Mouse (Mus musculus) lung, embryonic 15.5 days (tissue): ENCODE measurements around the gene Tmem140. TPM values are rescaled to one million over a fixed set of nuclear protein-coding genes. Genes with fewer than 3 reads are reported as not detected.

Source experiments
- ATAC-seq: fragments of 200-750 bp; cut with Nextera tagmentation; 2 replicates; pipeline ENCODE4 v1.8.0; 2017; ENCODE audit warnings: moderate number of reproducible peaks, borderline replicate concordance; ENCODE audit not compliant: low FRiP score, low TSS enrichment; ENCODE audit errors: extremely low read depth
- H3K27ac ChIP-seq: fragments of 300-500 bp; sonication (generic); 2 replicates; pipeline ENCODE4 v1.5.1; 2015; ENCODE audit warnings: moderate library complexity, mild to moderate bottlenecking, inconsistent platforms
- H3K27me3 ChIP-seq: fragments of 300-500 bp; sonication (generic); 2 replicates; pipeline ENCODE4 v1.6.1; 2015; ENCODE audit warnings: inconsistent platforms
- H3K36me3 ChIP-seq: fragments of 300-500 bp; sonication (generic); 2 replicates; pipeline ENCODE4 v1.6.1; 2015; ENCODE audit warnings: inconsistent platforms
- H3K4me1 ChIP-seq: fragments of 300-500 bp; sonication (generic); 2 replicates; pipeline ENCODE4 v1.6.1; 2015; ENCODE audit warnings: inconsistent platforms
- H3K4me2 ChIP-seq: fragments of 300-500 bp; sonication (generic); 2 replicates; pipeline ENCODE4 v1.6.1; 2015; ENCODE audit warnings: inconsistent platforms, mild to moderate bottlenecking, moderate library complexity
- H3K4me3 ChIP-seq: fragments of 300-500 bp; sonication (generic); 2 replicates; pipeline ENCODE4 v1.5.1; 2015; ENCODE audit warnings: mild to moderate bottlenecking, inconsistent platforms
- H3K9ac ChIP-seq: fragments of 300-500 bp; sonication (generic); 2 replicates; pipeline ENCODE4 v1.6.1; 2015; ENCODE audit warnings: inconsistent platforms
- H3K9me3 ChIP-seq: fragments of 300-500 bp; sonication (generic); 2 replicates; pipeline ENCODE4 v1.6.1; 2016; ENCODE audit warnings: inconsistent platforms
- WGBS: fragments of 180-500 bp; shearing (Covaris S2); methylation state at CpG from one replicate; pipeline ENCODE4 v1.1.7; 2015; 5-methylcytosine and 5-hydroxymethylcytosine counted together
- polyA plus RNA-seq: library from polyadenylated mRNA; unstranded; fragments of >200 nt; fragmentation: Nextera tagmentation; extraction: Ambion mirVana; gene quantifications from 2 replicates; pipeline ENCODE4 v1.2.1, GENCODE M21; 2015

The Tmem140 gene
- polyA plus RNA-seq, 1 experiment from 2014 or later, result 5.4 TPM

DNA sequence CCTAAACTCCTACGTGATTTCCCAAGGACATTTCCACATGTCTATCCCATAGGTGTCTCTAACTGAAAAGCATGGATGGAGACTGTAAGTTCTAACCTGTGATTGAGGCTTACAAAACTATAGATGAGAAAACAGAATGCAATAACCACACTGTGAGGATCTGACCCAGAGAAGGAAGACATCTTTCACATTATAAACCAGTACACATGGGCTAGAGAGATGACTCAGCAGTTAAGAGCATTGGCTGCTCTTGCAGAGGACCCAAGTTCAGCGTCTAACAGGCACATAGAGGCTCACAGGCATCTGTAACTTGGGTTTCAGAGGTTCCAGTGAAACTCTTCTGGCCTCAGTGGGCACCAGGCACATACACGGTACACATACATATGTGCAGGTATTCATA, 51.5 kb downstream of the Tmem140 start:
- no peak overlapping the region for H3K9ac ChIP-seq
- H3K27me3 ChIP-seq, result no peaks in the 10 kb centered on the region
- peaks cover 17% of the 10 kb centered on the region for H3K4me1 ChIP-seq
- H3K4me3 ChIP-seq, result no peak overlapping the region
- no peak overlapping the region for H3K4me2 ChIP-seq
- 88% methylated on average over 3 of the region's 3 CpGs for WGBS
- H3K27ac ChIP-seq, result no peak overlapping the region
- no peaks in the 10 kb centered on the region for H3K9me3 ChIP-seq
- no peak for ATAC-seq
- no peaks in the 10 kb centered on the region for H3K36me3 ChIP-seq

DNA sequence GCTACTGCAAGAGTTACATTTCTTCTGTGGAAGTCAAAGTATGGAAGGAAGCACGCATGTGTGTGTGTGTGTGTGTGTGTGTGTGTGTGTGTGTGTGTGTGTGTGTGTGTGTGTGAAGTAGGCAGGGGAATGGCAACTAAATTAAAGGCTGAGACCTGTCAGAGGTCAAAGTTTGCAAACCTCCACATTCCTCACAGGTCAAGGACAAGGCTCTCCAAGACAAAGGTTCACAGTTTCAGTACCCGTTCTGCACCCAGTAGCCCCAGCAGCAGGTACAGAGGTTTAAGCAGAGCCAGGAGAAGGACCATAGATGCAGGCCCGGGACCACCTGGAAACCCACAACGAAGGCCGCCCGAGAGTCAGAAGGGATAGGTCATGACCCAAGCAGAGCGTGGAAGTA, 56.2 kb downstream of the Tmem140 start:
- H3K4me2 ChIP-seq, result no peak overlapping the region
- no peak overlapping the region for H3K27ac ChIP-seq
- H3K9me3 ChIP-seq, result no peaks in the 10 kb centered on the region
- no peaks in the 10 kb centered on the region for H3K36me3 ChIP-seq
- H3K27me3 ChIP-seq, result no peaks in the 10 kb centered on the region
- peaks cover 8% of the 10 kb centered on the region; the same call in 1 of the 2 replicates for H3K4me1 ChIP-seq
- no peak overlapping the region for H3K4me3 ChIP-seq
- no peak overlapping the region for H3K9ac ChIP-seq
- ATAC-seq, result no peak
- 62% methylated on average over 7 of the region's 7 CpGs for WGBS

DNA sequence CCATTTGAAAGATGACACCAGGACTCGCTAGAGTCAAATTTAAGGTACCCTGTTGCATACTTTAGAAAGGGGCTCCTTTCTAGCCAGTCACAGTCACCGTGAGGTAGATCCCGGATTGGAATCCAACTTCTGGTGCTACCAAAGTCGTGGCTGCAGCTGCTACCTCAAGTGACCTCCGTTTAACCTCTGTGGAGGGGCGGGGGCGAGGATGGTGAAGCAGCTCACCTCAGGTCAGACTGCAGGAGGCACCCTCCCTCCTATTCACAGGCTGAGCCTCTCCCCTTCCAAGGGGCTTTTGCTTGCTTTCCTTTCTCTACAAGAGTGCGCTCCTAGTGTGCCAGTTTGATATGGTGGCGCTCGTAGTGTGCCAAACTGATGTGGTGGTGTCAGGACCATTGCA, 57.0 kb downstream of the Tmem140 start, which contains the start of gene Stra8:
Gene Stra8 (plus strand): TSS at position 208 of the 400 bp plus-strand sequence.
- Histone ChIP-seq H3K27me3 (no peaks in the 10 kb centered on the region), H3K9ac (no peak within 1 kb of the TSS), H3K36me3 (no peaks in the 10 kb centered on the region), H3K4me2 (no peak within 1 kb of the TSS), H3K4me3 (no peak within 1 kb of the TSS), H3K27ac (no peak within 1 kb of the TSS), H3K9me3 (no peaks in the 10 kb centered on the region), H3K4me1 (peaks cover 8% of the 10 kb centered on the region; the same call in 1 of the 2 replicates)
- no peak for ATAC-seq
- 37% methylated on average over 10 of the region's 10 CpGs for WGBS

DNA sequence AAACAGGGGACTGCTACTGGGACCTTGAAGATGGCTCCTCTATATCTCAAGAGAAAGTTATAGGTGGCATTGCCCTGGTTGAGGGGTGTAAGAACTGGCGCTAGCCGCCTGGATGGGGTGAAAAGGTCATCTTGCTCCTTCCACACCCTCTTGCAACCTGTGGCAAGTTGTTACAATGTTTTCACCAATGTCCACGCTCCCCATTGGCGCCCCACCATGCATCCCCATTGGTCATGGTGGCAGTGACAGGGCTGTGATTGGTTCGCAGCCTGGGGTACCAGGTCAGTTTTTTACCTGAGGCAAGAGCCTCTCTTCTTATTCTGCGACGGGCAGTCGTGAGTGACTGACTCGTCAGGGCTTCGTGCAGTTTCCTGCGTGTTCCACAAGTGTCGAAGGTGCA, 57.7 kb downstream of the Tmem140 start:
- 89% methylated on average over 12 of the region's 12 CpGs for WGBS
- Histone ChIP-seq H3K36me3 (no peaks in the 10 kb centered on the region), H3K9ac (no peak overlapping the region), H3K4me3 (no peak overlapping the region), H3K4me1 (peaks cover 8% of the 10 kb centered on the region; the same call in 1 of the 2 replicates), H3K9me3 (no peaks in the 10 kb centered on the region), H3K27me3 (no peaks in the 10 kb centered on the region), H3K27ac (no peak overlapping the region), H3K4me2 (no peak overlapping the region)
- ATAC-seq, result no peak

DNA sequence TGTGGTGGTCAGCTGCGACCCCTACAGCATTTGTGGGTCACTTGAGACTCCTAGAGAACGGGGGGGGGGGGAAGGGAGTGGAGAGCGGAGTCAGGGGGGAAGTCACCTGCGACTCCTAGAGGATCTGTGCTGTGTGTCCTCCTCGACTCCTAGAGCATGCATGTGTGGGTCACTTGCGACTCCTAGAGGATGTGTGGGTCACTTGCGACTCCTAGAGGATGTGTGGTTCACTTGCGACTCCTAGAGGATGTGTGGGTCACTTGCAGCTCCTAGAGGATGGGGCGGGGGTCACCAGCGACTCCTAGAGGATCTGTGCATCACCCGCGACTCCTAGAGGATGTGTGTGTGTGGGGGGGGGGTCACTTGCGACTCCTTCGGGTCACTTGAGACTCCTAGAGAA, 59.0 kb downstream of the Tmem140 start:
- Histone ChIP-seq H3K9ac (no peak overlapping the region), H3K27me3 (no peaks in the 10 kb centered on the region), H3K36me3 (no peaks in the 10 kb centered on the region), H3K9me3 (no peaks in the 10 kb centered on the region), H3K4me1 (0 out of 2 replicates have a peak, but pooled peaks cover 3% of the 10 kb centered on the region), H3K4me2 (no peak overlapping the region), H3K4me3 (no peak overlapping the region), H3K27ac (no peak overlapping the region)
- 64% methylated on average over 14 of the region's 14 CpGs for WGBS
- peak; percentile 59; the same call in 1 of the 2 replicates for ATAC-seq

Other genes starting within 250 kb of the Tmem140 start
- 9.2 and 11.4 TPM in 2 replicates for gene Agbl3, start 82.7 kb upstream of the Tmem140 start, polyA plus RNA-seq
- gene Cyren, start 14.9 kb downstream of the Tmem140 start, polyA plus RNA-seq, result 21.6 and 22.4 TPM in 2 replicates
- gene Wdr91, start 47.7 kb downstream of the Tmem140 start, polyA plus RNA-seq, result 15.8 and 17.2 TPM in 2 replicates
- gene Stra8, start 57.0 kb downstream of the Tmem140 start, polyA plus RNA-seq, result not detected in 2 replicates
- gene Slc23a4, start 125.3 kb downstream of the Tmem140 start, polyA plus RNA-seq, result 0.62 and 0.66 TPM in 2 replicates